Mouse (Mus musculus) ES-CJ7 (cell line): ENCODE data around the gene Hamp.

Experiments
- DNase-seq: peaks from one replicate; pipeline ENCODE4 v3.0.0; 2011; ENCODE audit warnings: low read depth, low spot score

The Hamp gene

GRCm38 (mm10) chr7:30908992-30909431 lies 34.8 kb downstream of the Hamp start:
- DNase-seq: no peak

- peak; percentile 72 for DNase-seq
Measured at GRCm38 (mm10) chr7:30908277-30908991, 35.4 kb downstream of the Hamp start.

- DNase-seq: no peak
Measured at GRCm38 (mm10) chr7:30904042-30904441, 39.8 kb downstream of the Hamp start.

- DNase-seq: no peak
Measured at GRCm38 (mm10) chr7:30895217-30895616, 48.6 kb downstream of the Hamp start.

- no peak for DNase-seq
Measured at GRCm38 (mm10) chr7:30892515-30892914, 51.3 kb downstream of the Hamp start.
